Mouse (Mus musculus) limb, embryonic 11.5 days (tissue): ENCODE data around the gene Atp2a1. TPM values are rescaled to one million over a fixed set of nuclear protein-coding genes. Genes with fewer than 3 reads are reported as not detected.
A peak's percentile ranks its signal among the peaks of the same experiment; 100 is the strongest.

Experiments
- ATAC-seq: fragments of 200-750 bp; cut with Nextera tagmentation; 2 replicates; pipeline ENCODE4 v1.8.0; 2017; ENCODE audit warnings: low read depth; ENCODE audit not compliant: insufficient number of reproducible peaks, low FRiP score, low TSS enrichment
- DNase-seq: peaks from one replicate; pipeline ENCODE4 v3.0.0-alpha.2; 2015; ENCODE audit warnings: low spot score
- H3K27ac ChIP-seq: fragments of 300-500 bp; sonication (generic); replicated peaks from 2 replicates; pipeline ENCODE4 v1.5.1; 2014; ENCODE audit warnings: low read depth, mild to moderate bottlenecking, low read length
- H3K27me3 ChIP-seq: fragments of 300-500 bp; sonication (generic); 2 replicates; pipeline ENCODE4 v1.6.1; 2014; ENCODE audit warnings: mild to moderate bottlenecking, low read length, mixed read lengths; ENCODE audit not compliant: control insufficient read depth, insufficient read depth
- H3K36me3 ChIP-seq: fragments of 300-500 bp; sonication (generic); 2 replicates; pipeline ENCODE4 v1.6.1; 2014; ENCODE audit warnings: mild to moderate bottlenecking, low read length, moderate library complexity, mixed read lengths; ENCODE audit not compliant: control insufficient read depth, insufficient read depth
- H3K4me1 ChIP-seq: fragments of 300-500 bp; sonication (generic); 2 replicates; pipeline ENCODE4 v1.6.1; 2014; ENCODE audit warnings: low read length, mixed read lengths; ENCODE audit not compliant: control insufficient read depth, insufficient read depth
- H3K4me2 ChIP-seq: fragments of 300-500 bp; sonication (generic); 2 replicates; pipeline ENCODE4 v1.6.1; 2014; ENCODE audit warnings: low read depth, mild to moderate bottlenecking, moderate library complexity; ENCODE audit not compliant: severe bottlenecking
- H3K4me3 ChIP-seq: fragments of 300-500 bp; sonication (generic); 2 replicates; pipeline ENCODE4 v1.5.1; 2014; ENCODE audit warnings: low read depth, low read length
- H3K9ac ChIP-seq: fragments of 300-500 bp; sonication (generic); 2 replicates; pipeline ENCODE4 v1.6.1; 2014; ENCODE audit warnings: mild to moderate bottlenecking, low read length
- H3K9me3 ChIP-seq: fragments of 300-500 bp; sonication (generic); 2 replicates; pipeline ENCODE4 v1.6.1; 2016; ENCODE audit warnings: low read length; ENCODE audit not compliant: control insufficient read depth
- WGBS: fragments of 180-500 bp; shearing (Covaris S2); extraction: QIAGEN DNeasy Blood & Tissue Kit; methylation state at CpG from one replicate; pipeline ENCODE4 v1.1.7; 2014; 5-methylcytosine and 5-hydroxymethylcytosine counted together
- polyA plus RNA-seq: library from polyadenylated mRNA; unstranded; fragments of >200 nt; fragmentation: Nextera tagmentation; extraction: Ambion mirVana; gene quantifications from 2 replicates; pipeline ENCODE4 v1.2.1, GENCODE M21; 2014

Gene Atp2a1
- polyA plus RNA-seq, 1 experiment from 2014 or later: 16.0 TPM

- Histone ChIP-seq H3K4me2 (no peak overlapping the region), H3K27me3 (no peaks in the 10 kb centered on the region), H3K27ac (no peak overlapping the region), H3K9ac (no peak overlapping the region), H3K9me3 (no peaks in the 10 kb centered on the region), H3K4me3 (no peak overlapping the region), H3K36me3 (peaks cover 24% of the 10 kb centered on the region), H3K4me1 (peaks cover 6% of the 10 kb centered on the region)
- 95% methylated on average over 5 of the region's 5 CpGs for WGBS
- ATAC-seq: no peak
- DNase-seq: no peak
Observed at GRCm38 (mm10) chr7:126471361-126471760, 8.5 kb upstream of the Atp2a1 start.

- no peak overlapping the region for H3K4me3 ChIP-seq
- H3K36me3 ChIP-seq: peaks cover 24% of the 10 kb centered on the region
- no peak overlapping the region for H3K27ac ChIP-seq
- no peaks in the 10 kb centered on the region for H3K9me3 ChIP-seq
- DNase-seq (no peak), ATAC-seq (no peak)
- 85% methylated on average over 6 of the region's 6 CpGs for WGBS
- H3K4me1 ChIP-seq: peaks cover 6% of the 10 kb centered on the region
- H3K4me2 ChIP-seq: no peak overlapping the region
- H3K27me3 ChIP-seq: no peaks in the 10 kb centered on the region
- no peak overlapping the region for H3K9ac ChIP-seq
Observed at GRCm38 (mm10) chr7:126470077-126470476, 7.2 kb upstream of the Atp2a1 start.

GRCm38 (mm10) chr7:126467834-126468627, 5.1 kb upstream of the Atp2a1 start:
- WGBS: 89% methylated on average over 18 of the region's 18 CpGs
- Histone ChIP-seq H3K9me3 (no peaks in the 10 kb centered on the region), H3K27ac (no peak overlapping the region), H3K4me2 (no peak overlapping the region), H3K9ac (no peak overlapping the region; the same call in 1 of the 2 replicates), H3K4me3 (no peak overlapping the region), H3K36me3 (peaks cover 24% of the 10 kb centered on the region), H3K27me3 (no peaks in the 10 kb centered on the region), H3K4me1 (peaks cover under 1% of the 10 kb centered on the region)
- DNase-seq (no peak), ATAC-seq (no peak)

GRCm38 (mm10) chr7:126467271-126467670, 4.4 kb upstream of the Atp2a1 start:
- Histone ChIP-seq H3K36me3 (peaks cover 21% of the 10 kb centered on the region), H3K27me3 (no peaks in the 10 kb centered on the region), H3K4me2 (no peak overlapping the region), H3K9ac (no peak overlapping the region), H3K9me3 (no peaks in the 10 kb centered on the region), H3K4me1 (peaks cover 3% of the 10 kb centered on the region), H3K4me3 (no peak overlapping the region), H3K27ac (no peak overlapping the region)
- WGBS: 68% methylated on average over 5 of the region's 5 CpGs
- ATAC-seq: no peak
- DNase-seq: peak; percentile 55

- Histone ChIP-seq H3K4me2 (no peak overlapping the region), H3K27me3 (no peaks in the 10 kb centered on the region), H3K9me3 (no peaks in the 10 kb centered on the region), H3K36me3 (peaks cover 18% of the 10 kb centered on the region), H3K9ac (no peak overlapping the region), H3K4me3 (no peak overlapping the region), H3K4me1 (peaks cover 3% of the 10 kb centered on the region), H3K27ac (no peak overlapping the region)
- DNase-seq (no peak), ATAC-seq (no peak)
- WGBS: 91% methylated on average over 5 of the region's 5 CpGs
Observed at GRCm38 (mm10) chr7:126466707-126467106, 3.8 kb upstream of the Atp2a1 start.

- no peak overlapping the region for H3K4me3 ChIP-seq
- H3K36me3 ChIP-seq: peaks cover 18% of the 10 kb centered on the region
- H3K27ac ChIP-seq: no peak overlapping the region
- DNase-seq: no peak
- ATAC-seq: no peak
- H3K4me1 ChIP-seq: peaks cover 7% of the 10 kb centered on the region
- H3K27me3 ChIP-seq: no peaks in the 10 kb centered on the region
- WGBS: 63% methylated on average over 9 of the region's 9 CpGs
- H3K9ac ChIP-seq: no peak overlapping the region
- no peaks in the 10 kb centered on the region for H3K9me3 ChIP-seq
- H3K4me2 ChIP-seq: no peak overlapping the region
Observed at GRCm38 (mm10) chr7:126466116-126466515, 3.2 kb upstream of the Atp2a1 start.

GRCm38 (mm10) chr7:126465246-126466030, 2.5 kb upstream of the Atp2a1 start:
- peaks cover 11% of the 10 kb centered on the region for H3K4me1 ChIP-seq
- ATAC-seq (no peak), DNase-seq (no peak)
- no peaks in the 10 kb centered on the region for H3K9me3 ChIP-seq
- H3K27ac ChIP-seq: no peak overlapping the region
- no peaks in the 10 kb centered on the region for H3K27me3 ChIP-seq
- H3K9ac ChIP-seq: no peak overlapping the region
- no peak overlapping the region for H3K4me2 ChIP-seq
- WGBS: 35% methylated on average over 7 of the region's 7 CpGs
- peaks cover 16% of the 10 kb centered on the region for H3K36me3 ChIP-seq
- H3K4me3 ChIP-seq: no peak overlapping the region

- Histone ChIP-seq H3K4me1 (peaks cover 11% of the 10 kb centered on the region), H3K4me2 (no peak overlapping the region), H3K4me3 (no peak overlapping the region), H3K9ac (no peak overlapping the region), H3K36me3 (peaks cover 16% of the 10 kb centered on the region), H3K9me3 (no peaks in the 10 kb centered on the region), H3K27me3 (no peaks in the 10 kb centered on the region), H3K27ac (no peak overlapping the region)
- no peak for DNase-seq
- ATAC-seq: no peak
- 21% methylated on average over 5 of the region's 5 CpGs for WGBS
Observed at GRCm38 (mm10) chr7:126464836-126465235, 1.9 kb upstream of the Atp2a1 start.
